Mouse (Mus musculus): ENCODE results near the gene Sh2b3. TPM values are rescaled to one million over a fixed set of nuclear protein-coding genes. Genes with fewer than 3 reads are reported as not detected.

The Sh2b3 gene
- polyA plus RNA-seq, 1 experiment: 12.1 TPM

GRCm38 (mm10) chr5:121828491-121829432 is 8.7 kb downstream of the Sh2b3 start:
- 74% methylated on average over 82 of the region's 82 CpGs for WGBS
- DNase-seq (ENCODE audit: low read depth, low spot score): no peak

- no peak for DNase-seq (ENCODE audit: low read depth, low spot score)
- WGBS: 83% methylated on average over 4 of the region's 4 CpGs
Measured at GRCm38 (mm10) chr5:121827876-121828275, 9.6 kb downstream of the Sh2b3 start.

- WGBS: 89% methylated on average over 3 of the region's 3 CpGs
- DNase-seq (ENCODE audit: low read depth, low spot score): no peak
Measured at GRCm38 (mm10) chr5:121825606-121826005, 11.8 kb downstream of the Sh2b3 start.

- no peak for DNase-seq (ENCODE audit: low read depth, low spot score)
- 71% methylated on average over 4 of the region's 4 CpGs for WGBS
Measured at GRCm38 (mm10) chr5:121824121-121824520, 13.3 kb downstream of the Sh2b3 start.

GRCm38 (mm10) chr5:121823668-121824067 is 13.8 kb downstream of the Sh2b3 start:
- no peak for DNase-seq (ENCODE audit: low read depth, low spot score)
- 85% methylated on average over 1 of the region's 1 CpGs for WGBS

GRCm38 (mm10) chr5:121822786-121823505 is 14.5 kb downstream of the Sh2b3 start:
- 80% methylated on average over 7 of the region's 7 CpGs for WGBS
- no peak for DNase-seq (ENCODE audit: low read depth, low spot score)

GRCm38 (mm10) chr5:121821552-121821951 is 15.9 kb downstream of the Sh2b3 start:
- no peak for DNase-seq (ENCODE audit: low read depth, low spot score)
- WGBS: 65% methylated on average over 5 of the region's 5 CpGs

- 84% methylated on average over 5 of the region's 5 CpGs for WGBS
- DNase-seq (ENCODE audit: low read depth, low spot score): no peak
Measured at GRCm38 (mm10) chr5:121821116-121821515, 16.3 kb downstream of the Sh2b3 start.

GRCm38 (mm10) chr5:121820657-121821056 is 16.8 kb downstream of the Sh2b3 start:
- 76% methylated on average over 3 of the region's 3 CpGs for WGBS
- DNase-seq (ENCODE audit: low read depth, low spot score): no peak

- WGBS: 69% methylated on average over 2 of the region's 2 CpGs
- no peak for DNase-seq (ENCODE audit: low read depth, low spot score)
Measured at GRCm38 (mm10) chr5:121820161-121820560, 17.3 kb downstream of the Sh2b3 start.

GRCm38 (mm10) chr5:121819559-121819958 is 17.9 kb downstream of the Sh2b3 start:
- WGBS: 75% methylated on average over 5 of the region's 5 CpGs
- DNase-seq (ENCODE audit: low read depth, low spot score): no peak

- DNase-seq (ENCODE audit: low read depth, low spot score): no peak
- WGBS: 92% methylated on average over 4 of the region's 4 CpGs
Measured at GRCm38 (mm10) chr5:121818862-121819261, 18.6 kb downstream of the Sh2b3 start.

GRCm38 (mm10) chr5:121818401-121818800 is 19.0 kb downstream of the Sh2b3 start:
- no peak for DNase-seq (ENCODE audit: low read depth, low spot score)
- 87% methylated on average over 7 of the region's 7 CpGs for WGBS

- no peak for DNase-seq (ENCODE audit: low read depth, low spot score)
- 81% methylated on average over 9 of the region's 9 CpGs for WGBS
Measured at GRCm38 (mm10) chr5:121817551-121817950, 19.9 kb downstream of the Sh2b3 start.

GRCm38 (mm10) chr5:121816611-121817010 is 20.8 kb downstream of the Sh2b3 start:
- WGBS: 93% methylated on average over 2 of the region's 2 CpGs
- DNase-seq (ENCODE audit: low read depth, low spot score): no peak

GRCm38 (mm10) chr5:121815867-121816380 is 21.5 kb downstream of the Sh2b3 start:
- WGBS: 84% methylated on average over 8 of the region's 8 CpGs
- DNase-seq (ENCODE audit: low read depth, low spot score): no peak

- 20% methylated on average over 3 of the region's 3 CpGs for WGBS
- DNase-seq (ENCODE audit: low read depth, low spot score): peak; percentile 61
Measured at GRCm38 (mm10) chr5:121815067-121815466, 22.4 kb downstream of the Sh2b3 start.

- WGBS: 90% methylated on average over 10 of the region's 10 CpGs
- DNase-seq (ENCODE audit: low read depth, low spot score): no peak
Measured at GRCm38 (mm10) chr5:121813744-121814143, 23.7 kb downstream of the Sh2b3 start.

GRCm38 (mm10) chr5:121812526-121813243 is 24.8 kb downstream of the Sh2b3 start:
- DNase-seq (ENCODE audit: low read depth, low spot score): no peak
- WGBS: 80% methylated on average over 7 of the region's 7 CpGs

GRCm38 (mm10) chr5:121811485-121811931 is 25.9 kb downstream of the Sh2b3 start:
- no peak for DNase-seq (ENCODE audit: low read depth, low spot score)
- WGBS: 71% methylated on average over 5 of the region's 5 CpGs

Measured in large intestine, adult 2 months (tissue).